Mouse (Mus musculus): Measurements from ENCODE around the gene Cdc27.
"Not testable (repeated sequence)": the region's sequence is repeated elsewhere in the genome, so short reads cannot be mapped to it uniquely, and the experiment has no call there.

Cdc27 gene

GRCm38 (mm10) chr11:104570515-104570914, 20.1 kb upstream of the Cdc27 start:
- not testable (repeated sequence) for DNase-seq (ENCODE audit: low spot score in 2 of 2)

- no peak for DNase-seq (ENCODE audit: low spot score in 2 of 2)
Measured at GRCm38 (mm10) chr11:104568326-104568725, 17.9 kb upstream of the Cdc27 start.

GRCm38 (mm10) chr11:104567736-104568135, 17.3 kb upstream of the Cdc27 start:
- DNase-seq (ENCODE audit: low spot score in 2 of 2): no peak

- no peak for DNase-seq (ENCODE audit: low spot score in 2 of 2)
Measured at GRCm38 (mm10) chr11:104566796-104567195, 16.4 kb upstream of the Cdc27 start.

GRCm38 (mm10) chr11:104566097-104566496, 15.7 kb upstream of the Cdc27 start:
- no peak for DNase-seq (ENCODE audit: low spot score in 2 of 2)

- DNase-seq (ENCODE audit: low spot score in 2 of 2): no peak
Measured at GRCm38 (mm10) chr11:104565172-104565571, 14.8 kb upstream of the Cdc27 start.

- no peak for DNase-seq (ENCODE audit: low spot score in 2 of 2)
Measured at GRCm38 (mm10) chr11:104563496-104563895, 13.1 kb upstream of the Cdc27 start.

GRCm38 (mm10) chr11:104560971-104561370, 10.6 kb upstream of the Cdc27 start:
- DNase-seq (ENCODE audit: low spot score in 2 of 2): no peak

- no peak for DNase-seq (ENCODE audit: low spot score in 2 of 2)
Measured at GRCm38 (mm10) chr11:104558651-104559403, 8.4 kb upstream of the Cdc27 start.

- DNase-seq (ENCODE audit: low spot score in 2 of 2): no peak
Measured at GRCm38 (mm10) chr11:104558065-104558464, 7.6 kb upstream of the Cdc27 start.

- peak; percentile 8 to 30 for DNase-seq (ENCODE audit: low spot score in 2 of 2)
Measured at GRCm38 (mm10) chr11:104549438-104550405, 698 bp downstream of the Cdc27 start.

GRCm38 (mm10) chr11:104547502-104547901, 2.9 kb downstream of the Cdc27 start:
- no peak for DNase-seq (ENCODE audit: low spot score in 2 of 2)

GRCm38 (mm10) chr11:104544507-104544906, 5.9 kb downstream of the Cdc27 start:
- no peak for DNase-seq (ENCODE audit: low spot score in 2 of 2)

GRCm38 (mm10) chr11:104543337-104543736, 7.1 kb downstream of the Cdc27 start:
- DNase-seq (ENCODE audit: low spot score in 2 of 2): not testable (repeated sequence)

- DNase-seq (ENCODE audit: low spot score in 2 of 2): no peak
Measured at GRCm38 (mm10) chr11:104539811-104540210, 10.6 kb downstream of the Cdc27 start.

GRCm38 (mm10) chr11:104537945-104538555, 12.4 kb downstream of the Cdc27 start:
- no peak for DNase-seq (ENCODE audit: low spot score in 2 of 2)

GRCm38 (mm10) chr11:104536843-104537242, 13.6 kb downstream of the Cdc27 start:
- no peak for DNase-seq (ENCODE audit: low spot score in 2 of 2)

- DNase-seq (ENCODE audit: low spot score in 2 of 2): no peak
Measured at GRCm38 (mm10) chr11:104525935-104526334, 24.5 kb downstream of the Cdc27 start.

- DNase-seq (ENCODE audit: low spot score in 2 of 2): no peak
Measured at GRCm38 (mm10) chr11:104512436-104512835, 38.0 kb downstream of the Cdc27 start.

- no peak for DNase-seq (ENCODE audit: low spot score in 2 of 2)
Measured at GRCm38 (mm10) chr11:104510606-104511005, 39.8 kb downstream of the Cdc27 start.

- no peak for DNase-seq (ENCODE audit: low spot score in 2 of 2)
Measured at GRCm38 (mm10) chr11:104508455-104508854, 42.0 kb downstream of the Cdc27 start.

- no peak for DNase-seq (ENCODE audit: low spot score in 2 of 2)
Measured at GRCm38 (mm10) chr11:104488292-104488691, 62.1 kb downstream of the Cdc27 start.
